Mouse (Mus musculus) cerebellum, postnatal 10 days (tissue): ENCODE data around the gene Tcirg1.

Source experiments
- DNase-seq, 2 experiments: peaks; one replicate each; pipeline ENCODE4 v3.0.0; 2021; ENCODE audit warnings: mixed read lengths in 2 of 2

Tcirg1 gene

DNA sequence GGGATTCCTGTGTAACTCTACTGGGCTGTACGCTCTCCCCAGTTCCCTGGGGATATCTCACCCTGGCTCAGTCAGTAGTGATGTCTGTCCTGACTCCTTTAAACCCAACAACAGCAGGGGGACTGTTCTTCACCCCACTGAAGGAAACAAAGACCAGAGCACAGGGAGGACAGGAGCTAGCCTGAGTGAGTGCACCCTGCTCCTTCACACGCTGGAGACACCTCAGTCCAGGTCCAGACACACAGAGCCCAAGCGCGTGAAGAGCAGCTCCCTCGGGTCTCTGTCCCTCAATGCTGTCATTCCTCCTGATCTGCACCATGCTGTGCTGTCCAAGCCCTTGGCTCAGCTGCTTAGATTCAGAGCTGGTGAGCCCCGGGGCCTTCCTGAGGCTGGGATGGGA is 19.8 kb upstream of the Tcirg1 start:
- DNase-seq: no peak

DNA sequence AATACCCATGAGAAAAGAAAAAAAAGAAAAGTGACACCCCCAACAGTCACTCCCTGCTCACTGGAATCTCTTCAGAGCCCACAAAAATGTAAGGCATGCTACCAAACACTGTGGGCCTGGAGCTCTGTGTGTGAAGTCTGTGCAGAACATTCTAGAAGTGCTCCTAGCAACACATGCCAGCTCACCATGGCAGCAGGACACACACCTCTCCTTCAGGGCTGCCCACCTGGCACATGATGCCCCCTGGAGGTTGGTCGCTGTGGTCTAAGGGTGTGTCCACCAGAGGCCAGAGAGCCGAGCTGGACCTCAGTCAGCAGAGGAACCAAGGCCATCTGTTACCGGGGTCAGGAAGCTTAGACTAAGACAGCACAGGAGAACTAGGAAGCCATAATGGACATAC is 19.3 kb upstream of the Tcirg1 start:
- peak in 1 of 2 experiments; percentile 46 for DNase-seq

GRCm38 (mm10) chr19:3925859-3926258 is 18.9 kb upstream of the Tcirg1 start:
- DNase-seq: no peak

DNA sequence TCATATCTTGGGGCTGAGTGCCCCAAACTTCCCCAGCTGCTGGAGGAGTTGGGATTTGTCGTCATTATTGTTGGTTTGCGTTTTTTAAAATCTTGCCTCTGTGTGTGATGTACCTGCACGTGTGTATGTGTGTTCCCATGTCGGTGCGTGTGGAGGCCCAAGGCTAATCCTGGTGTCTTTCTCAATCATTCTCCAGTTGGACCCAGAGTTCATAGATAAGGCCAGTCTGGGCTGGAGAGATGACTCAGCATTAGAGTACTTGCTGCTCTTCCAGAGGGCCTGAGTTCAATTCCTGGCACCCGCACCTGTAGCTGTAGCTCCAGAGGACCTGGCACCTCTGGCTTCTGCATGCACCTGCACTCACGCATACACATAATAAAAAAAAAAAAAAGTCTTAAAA is 17.9 kb upstream of the Tcirg1 start:
- DNase-seq: no peak

GRCm38 (mm10) chr19:3924190-3924589 is 17.3 kb upstream of the Tcirg1 start:
- no peak for DNase-seq

GRCm38 (mm10) chr19:3923586-3923985 is 16.7 kb upstream of the Tcirg1 start:
- no peak for DNase-seq

GRCm38 (mm10) chr19:3922661-3923371 is 15.9 kb upstream of the Tcirg1 start:
- no peak for DNase-seq

DNA sequence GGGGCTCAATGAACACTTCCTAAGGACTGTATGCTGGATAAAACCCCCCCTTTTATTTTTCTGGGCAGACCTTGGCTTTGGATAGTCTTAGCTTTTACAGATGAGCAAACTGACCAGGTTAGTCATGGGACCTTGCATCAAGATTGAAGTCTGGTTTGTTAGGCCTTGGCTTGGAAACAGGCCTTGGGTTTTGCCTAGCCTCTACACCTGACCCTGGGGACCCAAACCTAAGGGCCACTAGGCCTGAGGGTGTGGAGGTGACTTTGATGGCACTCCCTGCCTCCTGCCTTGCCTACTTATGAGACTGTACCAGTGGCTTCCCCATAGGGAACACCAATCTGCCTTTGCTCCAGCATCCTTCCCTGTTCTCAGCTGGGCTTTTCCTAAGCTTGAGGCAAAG is 13.0 kb upstream of the Tcirg1 start:
- DNase-seq: no peak

DNA sequence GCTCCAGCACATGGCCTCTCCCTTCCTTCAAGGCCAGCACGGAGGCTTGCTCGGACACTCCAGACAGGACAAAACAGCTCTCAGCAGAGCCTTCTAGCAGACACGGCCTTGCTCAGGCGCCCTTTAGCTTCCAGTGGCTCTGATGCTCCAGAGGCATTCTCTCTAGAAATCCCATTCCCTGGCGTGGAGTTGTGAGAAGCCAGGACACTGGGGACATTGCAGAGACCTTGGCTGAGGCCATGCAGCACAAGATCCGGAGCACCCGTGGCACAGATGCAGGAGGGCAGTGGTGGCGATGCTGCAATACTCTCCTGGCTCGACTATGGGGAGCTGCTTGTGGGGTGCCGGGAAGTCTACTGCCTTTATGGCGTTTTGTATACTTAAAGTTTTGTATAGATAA is 9.8 kb upstream of the Tcirg1 start:
- no peak for DNase-seq

DNA sequence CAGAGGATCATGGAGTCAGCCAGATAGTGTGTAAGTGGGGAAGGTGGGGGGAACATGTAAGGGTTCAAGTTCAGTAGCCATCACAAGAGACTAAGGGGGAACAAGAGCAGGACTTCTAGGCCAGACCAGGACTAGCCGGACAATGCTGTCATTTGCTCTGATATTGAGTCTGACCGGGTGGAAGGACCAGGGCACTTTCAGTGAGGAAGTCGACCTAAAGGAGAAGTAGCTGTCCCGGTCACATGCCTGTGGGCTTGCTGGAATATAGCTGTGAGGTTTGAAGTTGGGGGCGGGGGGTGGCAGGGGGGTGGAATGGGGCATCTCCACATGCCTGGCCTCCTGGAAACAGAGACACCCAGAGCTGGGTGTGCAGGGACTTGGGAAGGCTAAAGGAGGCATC is 7.6 kb upstream of the Tcirg1 start:
- DNase-seq: no peak

- DNase-seq: no peak
Measured at GRCm38 (mm10) chr19:3913692-3914091, 6.8 kb upstream of the Tcirg1 start.

DNA sequence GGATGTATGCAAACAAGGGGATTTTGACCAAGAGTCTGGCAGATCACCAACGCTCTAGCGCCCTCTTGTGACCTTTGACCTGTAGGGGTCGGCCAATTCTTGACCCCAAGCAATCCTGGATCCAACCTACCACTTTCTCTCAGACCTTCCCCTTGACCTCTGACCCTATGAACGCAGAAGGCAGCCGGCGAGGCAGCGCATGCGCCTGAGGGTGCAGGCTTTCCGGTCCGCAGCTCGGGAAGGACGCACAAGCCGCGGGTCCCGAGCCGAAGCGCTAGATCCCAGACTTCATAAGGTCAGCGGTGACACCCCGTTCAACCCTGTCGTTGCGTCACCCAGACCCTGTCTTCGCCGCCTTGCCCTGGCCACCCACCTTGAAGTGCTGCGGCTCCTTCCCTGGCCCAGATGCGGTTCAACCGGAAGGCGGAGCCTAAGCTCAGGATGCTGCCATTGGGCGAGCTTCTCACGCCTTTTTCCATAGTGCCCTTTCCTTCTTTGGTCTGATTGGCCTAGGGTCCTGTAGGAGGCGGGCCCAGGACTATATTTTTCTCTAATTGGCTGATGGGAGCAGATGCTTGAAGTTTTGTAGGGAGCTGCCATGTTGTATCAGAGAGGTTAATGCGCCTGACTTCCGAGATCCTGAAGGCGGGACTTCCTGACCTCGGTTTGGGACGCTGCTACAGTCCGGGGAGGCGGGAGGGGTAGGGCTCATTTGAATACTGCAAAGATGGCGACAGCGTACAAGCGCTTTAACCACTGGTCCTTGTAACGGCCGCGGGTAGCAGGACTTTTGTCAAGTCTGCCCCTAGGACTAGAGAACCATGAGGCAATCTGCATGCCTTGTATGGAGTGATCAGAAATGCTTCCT is 5.6 kb upstream of the Tcirg1 start, which contains the start of gene Ndufs8:
Gene Ndufs8 (minus strand): TSS at position 438 of the 868 bp plus-strand sequence.
- DNase-seq: peak; percentile 89 to 93

GRCm38 (mm10) chr19:3910206-3910605 is 3.3 kb upstream of the Tcirg1 start:
- no peak for DNase-seq

GRCm38 (mm10) chr19:3907876-3908660 is 1.1 kb upstream of the Tcirg1 start:
- no peak for DNase-seq

DNA sequence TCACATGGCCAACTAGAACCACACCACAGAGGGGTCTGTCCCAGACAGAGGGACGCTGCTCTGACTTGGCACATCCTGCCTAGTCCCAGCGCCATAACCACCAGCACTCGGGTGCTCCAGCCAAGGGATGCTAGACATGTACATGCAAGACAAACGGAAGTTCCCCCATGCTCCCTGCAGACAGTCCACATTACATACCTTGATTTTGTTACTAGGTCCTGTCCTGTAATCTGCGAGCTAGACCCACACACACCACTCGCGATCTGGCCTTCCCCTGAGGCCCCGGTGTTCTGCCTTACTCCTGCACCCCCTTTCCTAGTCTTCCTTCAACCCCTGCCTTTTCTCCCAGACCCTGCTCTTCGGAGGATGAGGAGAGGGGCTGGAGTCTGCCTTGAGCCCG is 607 bp downstream of the Tcirg1 start:
- no peak for DNase-seq

DNA sequence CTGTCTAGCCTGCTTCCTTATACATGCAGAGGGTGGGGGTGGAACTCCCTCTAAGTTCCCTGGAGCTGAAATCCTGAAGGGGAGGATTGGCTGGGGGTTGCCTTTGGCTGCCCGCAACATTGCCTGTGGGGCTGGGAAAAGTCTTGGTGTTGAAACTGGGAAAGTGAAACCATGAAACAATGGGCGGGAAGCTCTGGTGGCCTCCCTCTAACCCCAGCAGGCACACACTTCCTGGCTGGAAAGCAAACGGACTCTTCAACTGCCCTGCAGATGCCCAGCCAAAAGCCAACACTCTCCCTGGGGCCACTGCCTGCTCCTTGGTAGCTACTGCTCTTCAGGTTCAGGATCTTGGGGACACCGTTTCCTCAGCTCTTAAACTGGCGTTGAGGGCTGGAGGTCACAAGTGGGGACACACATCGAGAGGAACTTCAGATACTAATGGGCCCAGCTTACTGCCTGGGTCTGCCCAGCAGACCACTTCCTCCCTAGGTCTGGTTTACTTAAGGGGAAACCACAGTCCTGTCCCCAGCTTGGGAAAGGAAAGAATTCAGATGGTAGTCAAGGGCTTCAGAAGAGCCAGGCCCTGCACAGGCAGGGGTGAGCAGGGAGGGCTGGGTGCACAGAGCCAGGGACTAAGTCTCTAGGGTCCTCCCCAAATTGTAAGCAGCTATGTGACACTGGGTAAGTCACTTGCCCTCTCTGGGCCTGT is 1.5 kb downstream of the Tcirg1 start:
- DNase-seq: no peak

DNA sequence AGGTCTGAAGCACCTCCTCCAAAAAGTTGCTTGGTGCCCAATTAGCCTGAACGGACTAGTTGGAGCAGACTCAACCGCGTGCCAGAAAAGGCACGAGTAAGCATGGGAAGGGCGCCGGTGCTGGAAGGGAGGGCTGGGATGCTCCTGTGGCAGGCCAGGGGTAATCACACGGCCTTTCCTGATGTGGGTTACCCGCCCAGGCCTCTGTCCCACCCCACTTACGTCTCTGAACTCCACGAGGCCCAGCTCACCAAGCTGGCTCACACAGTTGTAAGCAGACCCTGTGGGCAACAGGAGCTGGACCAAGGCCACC is 2.6 kb downstream of the Tcirg1 start:
- no peak for DNase-seq

GRCm38 (mm10) chr19:3903648-3904362 is 3.1 kb downstream of the Tcirg1 start:
- no peak for DNase-seq

DNA sequence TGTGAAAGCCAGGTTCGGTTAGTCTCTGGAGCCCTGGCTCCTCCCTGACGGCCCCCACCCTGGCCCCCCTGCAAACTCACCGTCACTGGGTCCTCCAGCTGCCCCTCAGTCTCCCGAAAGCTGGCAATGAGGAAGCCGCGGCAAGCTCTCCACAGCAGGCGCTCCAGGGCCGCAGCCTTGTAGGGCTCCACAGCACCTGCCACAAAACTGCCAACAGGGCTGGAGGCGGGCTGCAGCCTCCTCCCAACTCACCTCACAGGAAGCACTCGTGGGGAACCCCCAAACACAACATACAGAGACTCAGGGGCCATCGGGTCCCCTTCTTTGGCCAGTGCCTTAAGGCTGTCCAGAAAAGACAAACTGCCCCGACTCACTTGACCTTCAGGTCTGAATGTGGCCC is 4.0 kb downstream of the Tcirg1 start:
- no peak for DNase-seq

DNA sequence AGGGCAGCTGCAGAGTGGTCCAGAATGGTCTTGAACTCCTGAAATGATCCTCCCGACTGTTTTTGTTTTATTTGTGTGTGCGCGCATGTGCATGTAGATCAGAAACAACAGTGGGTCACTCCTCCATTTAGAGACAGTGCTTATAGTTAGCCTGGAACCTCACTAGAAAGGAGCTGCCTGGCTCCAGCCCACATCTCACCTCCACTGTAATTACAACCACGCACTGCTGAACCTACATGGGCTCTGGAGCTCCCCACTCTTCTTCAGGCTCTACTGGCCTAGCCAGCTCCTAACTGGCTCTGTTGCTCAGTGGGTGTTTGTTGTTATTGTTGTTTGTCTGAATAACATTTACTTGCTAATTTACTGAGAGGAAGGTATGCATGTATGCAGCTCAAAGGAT is 7.3 kb downstream of the Tcirg1 start:
- DNase-seq: no peak

- DNase-seq: no peak
Measured at GRCm38 (mm10) chr19:3898952-3899351, 8.0 kb downstream of the Tcirg1 start.

DNA sequence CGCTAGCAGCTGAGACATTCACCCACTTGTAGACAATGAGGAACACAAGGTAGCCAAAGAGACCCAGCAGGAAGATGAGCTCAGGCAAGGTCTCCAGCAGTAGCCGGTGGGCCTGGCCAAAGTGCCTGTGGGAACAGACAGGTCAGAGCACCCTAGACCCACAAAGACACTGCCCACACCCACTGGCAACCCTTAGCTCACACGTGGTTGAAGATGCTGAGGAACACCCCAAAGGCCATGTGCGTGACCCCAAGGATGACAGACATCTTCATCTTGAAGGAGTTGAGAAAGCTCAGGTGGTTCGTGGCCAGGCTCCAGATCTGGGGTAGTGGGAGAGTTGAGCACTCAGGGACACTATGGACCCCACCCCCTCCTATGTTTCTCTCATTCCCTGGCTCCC is 9.4 kb downstream of the Tcirg1 start:
- DNase-seq: no peak
